Mouse (Mus musculus) frontal cortex, postnatal 14 days (tissue): ENCODE data around the gene Otof.

Experiments
- DNase-seq, 2 experiments: peaks; one replicate each; pipeline ENCODE4 v3.0.0; 2022; ENCODE audit warnings: low spot score in 2 of 2

Otof gene

DNA sequence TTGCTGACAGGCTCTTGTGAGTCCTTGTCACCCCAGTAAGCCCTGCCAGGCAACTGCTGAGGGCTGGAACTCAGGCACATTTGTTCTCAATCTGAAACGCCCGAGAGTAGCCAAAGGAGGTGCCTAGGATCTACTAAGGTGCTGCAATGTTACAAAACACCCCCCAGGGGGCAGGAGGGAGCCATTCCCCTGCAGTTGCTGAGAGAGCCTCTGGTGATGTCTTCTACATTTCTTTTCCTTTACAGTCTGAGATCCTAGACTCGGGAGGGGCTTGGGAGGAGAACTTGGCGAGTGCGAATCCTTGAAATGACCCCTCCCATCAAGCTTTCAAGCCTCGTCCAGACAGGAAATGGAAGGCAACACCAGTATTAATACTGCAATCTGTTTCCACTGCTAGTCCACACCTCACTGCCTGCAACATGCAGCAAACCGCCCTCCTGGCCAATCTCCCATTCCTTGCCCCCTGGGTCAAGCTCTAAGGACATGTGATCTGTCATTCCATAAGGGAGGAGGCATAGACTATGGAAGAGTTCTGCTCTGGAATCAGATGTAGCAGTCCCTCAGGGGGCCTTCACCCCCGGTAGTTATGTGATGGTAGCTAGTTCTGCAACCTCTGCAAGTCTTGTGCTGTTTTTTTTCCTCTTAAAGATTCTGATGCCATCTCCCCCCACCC, 38.0 kb downstream of the Otof start:
- peak in 1 of 2 experiments; percentile 53 for DNase-seq

DNA sequence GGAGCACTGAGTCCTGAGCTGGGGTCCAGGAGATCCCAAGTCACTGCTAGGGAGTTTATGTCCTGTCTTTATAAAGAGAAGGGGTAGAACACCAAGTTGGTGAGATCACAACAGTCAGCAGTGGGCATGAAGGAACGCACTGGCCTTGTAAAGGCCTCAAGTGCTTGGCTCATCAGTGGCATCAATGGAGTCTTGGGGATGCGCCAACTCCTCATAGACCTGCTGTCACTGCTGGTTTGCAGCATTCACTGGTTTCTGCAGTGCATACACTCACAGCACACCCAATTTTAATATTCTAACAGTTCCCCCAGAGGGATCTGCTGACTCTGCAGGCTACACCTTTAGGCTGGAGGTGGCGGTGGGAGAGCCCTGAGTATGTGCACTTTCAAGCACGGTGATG, 38.6 kb downstream of the Otof start:
- DNase-seq = no peak

DNA sequence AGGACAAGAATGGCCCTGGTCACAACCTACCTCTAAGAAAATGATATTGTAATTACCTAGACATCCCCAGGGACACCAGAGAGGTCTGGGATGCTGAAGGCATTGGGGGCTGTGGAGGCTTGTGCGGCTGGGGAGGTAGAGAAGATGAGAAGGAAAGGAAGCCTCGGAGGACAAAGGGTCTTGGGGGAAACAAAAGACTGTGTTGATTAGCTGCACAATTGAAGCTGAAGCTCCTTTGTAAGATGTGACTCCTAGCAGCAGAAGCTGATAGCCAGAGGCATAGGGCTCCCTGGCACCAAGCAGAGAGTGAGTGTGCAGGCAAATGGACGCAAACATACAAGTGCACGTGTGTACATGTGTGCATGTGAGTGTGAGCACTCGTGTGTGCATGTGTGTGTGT, 45.1 kb downstream of the Otof start:
- no peak for DNase-seq

DNA sequence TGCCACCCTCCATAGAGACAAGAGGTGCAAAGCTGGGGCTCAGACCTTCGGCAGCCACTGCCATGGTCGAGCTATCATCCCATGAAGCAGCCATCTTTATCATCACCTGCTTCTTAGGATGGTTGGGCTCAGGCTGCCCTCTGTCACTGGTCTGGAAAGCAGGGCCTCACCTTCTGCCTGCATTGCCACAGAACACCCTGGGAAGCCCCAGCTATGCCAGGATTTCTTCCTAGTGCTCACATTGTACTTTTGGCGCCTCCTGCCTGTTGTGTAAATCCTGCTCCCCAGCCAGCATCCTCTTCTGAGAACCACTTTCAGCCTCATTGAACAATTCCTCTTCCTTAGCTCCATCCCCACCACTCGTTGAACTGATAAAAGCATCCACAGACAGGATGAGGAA, 45.9 kb downstream of the Otof start:
- DNase-seq = no peak

DNA sequence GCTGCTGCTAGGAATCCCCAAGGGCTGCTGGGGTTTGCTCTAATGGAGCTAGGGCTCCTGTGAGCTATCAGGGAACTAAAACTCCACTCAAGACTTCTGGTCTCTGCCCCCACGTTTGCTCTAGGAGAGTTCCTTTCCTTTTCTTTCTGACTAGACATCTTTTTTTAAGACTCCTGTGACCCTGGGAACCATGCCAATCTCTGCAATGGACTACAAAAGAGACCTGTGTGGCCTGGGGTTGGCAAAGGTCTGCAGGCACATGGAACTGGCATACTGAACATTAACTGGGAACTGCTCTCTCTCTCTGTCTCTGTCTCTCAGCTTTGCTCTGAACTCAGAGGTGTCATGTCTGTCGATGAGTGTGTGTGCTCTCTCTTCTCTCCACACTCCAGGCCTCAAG, 46.4 kb downstream of the Otof start:
- DNase-seq = no peak

DNA sequence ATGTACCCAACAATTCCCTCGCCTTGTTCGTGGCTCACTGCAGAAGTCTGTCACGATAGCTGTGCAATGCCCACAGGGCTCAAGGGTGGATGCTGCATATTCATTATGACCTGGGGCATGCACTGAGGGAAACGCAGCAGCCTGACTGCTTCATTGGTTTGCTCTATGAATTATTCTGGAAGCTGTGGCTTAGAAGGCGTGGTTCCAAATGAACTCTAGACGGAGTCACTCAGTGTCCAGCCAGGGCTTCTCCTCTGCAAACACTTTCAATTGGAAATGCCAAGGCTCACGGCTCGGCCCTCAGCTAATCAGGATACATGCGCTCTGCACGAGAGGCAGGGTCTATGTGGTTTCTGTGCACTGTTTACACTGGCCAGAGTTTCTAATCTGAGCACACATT, 50.2 kb downstream of the Otof start:
- DNase-seq = no peak

DNA sequence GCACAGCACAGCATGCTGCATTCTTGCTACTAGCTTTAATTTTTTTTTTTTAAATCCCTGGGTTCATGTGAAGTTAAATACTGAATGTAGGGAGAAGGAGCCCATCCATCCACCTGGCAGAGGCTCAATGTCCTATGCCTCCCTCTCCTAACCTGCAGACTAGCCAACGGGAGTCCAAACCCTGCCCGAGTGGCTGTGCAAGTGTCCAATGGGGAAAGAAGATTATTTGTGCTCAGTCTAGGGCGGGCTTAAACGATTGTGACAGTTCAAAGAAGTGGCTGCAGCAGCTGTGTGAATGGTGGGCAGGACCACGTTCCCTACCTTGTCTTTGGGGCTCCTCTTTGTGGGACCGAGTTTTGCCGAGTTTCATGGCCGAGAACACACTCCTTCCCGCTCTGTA, 54.9 kb downstream of the Otof start:
- peak in 1 of 2 experiments; percentile 12 for DNase-seq

DNA sequence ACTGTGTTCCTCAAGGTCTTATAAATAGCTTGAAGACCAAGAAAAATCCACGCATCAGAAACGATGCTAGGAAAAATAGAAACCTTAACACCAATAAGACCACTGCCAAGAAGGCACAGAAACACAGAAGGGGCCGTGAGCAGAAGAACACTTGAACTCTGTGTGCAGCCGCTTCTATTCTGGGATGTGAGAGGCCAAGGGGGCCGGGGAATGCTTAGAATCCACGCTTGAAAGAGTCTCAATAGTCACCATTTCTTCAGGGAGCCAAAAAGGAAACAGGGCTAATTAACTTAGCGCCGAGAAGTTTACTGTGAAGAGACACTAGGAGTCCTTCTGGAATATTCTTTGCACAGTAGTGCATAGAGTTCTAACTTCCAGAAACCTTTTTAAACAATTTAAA, 60.6 kb downstream of the Otof start:
- DNase-seq = no peak

DNA sequence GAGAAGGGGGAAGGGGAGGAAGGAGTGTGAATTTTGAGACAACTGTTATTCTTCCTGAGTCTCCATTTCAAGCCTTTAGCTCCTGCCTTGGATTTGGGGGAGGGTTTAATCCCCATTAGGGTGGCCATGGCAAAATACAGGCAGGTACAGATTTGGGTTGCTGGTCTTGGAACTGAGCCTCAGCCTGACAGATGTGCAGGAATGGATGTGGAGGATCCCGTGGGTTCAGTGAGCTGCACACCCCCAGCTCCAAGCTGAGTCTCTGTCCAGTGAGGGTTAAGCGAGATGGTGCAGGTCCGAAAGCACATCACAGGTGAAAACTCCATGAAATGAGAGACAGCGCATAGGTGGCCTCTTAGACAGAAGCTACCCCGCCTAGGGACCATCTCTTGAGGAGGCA, 61.2 kb downstream of the Otof start:
- no peak for DNase-seq

DNA sequence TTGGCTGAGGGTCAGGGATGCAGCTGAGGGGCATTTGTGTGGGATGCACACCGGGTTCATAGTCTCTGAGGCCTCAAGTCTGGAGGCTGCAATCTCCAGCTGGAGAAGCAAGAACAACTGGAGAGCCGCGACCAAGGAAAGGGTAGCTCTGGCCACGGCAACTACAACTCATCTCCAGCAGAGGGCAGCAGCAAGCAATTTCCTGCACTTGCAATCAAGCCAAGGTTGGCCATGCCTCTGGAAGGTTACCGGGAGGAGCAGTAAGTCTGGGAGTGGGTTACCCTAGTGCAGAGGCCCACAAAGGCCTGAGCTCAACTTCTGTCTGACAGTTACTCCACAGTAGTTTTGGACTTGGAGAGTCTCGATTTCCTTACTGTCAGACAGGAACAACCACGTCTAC, 70.3 kb downstream of the Otof start:
- peak; percentile 30 to 66 for DNase-seq

DNA sequence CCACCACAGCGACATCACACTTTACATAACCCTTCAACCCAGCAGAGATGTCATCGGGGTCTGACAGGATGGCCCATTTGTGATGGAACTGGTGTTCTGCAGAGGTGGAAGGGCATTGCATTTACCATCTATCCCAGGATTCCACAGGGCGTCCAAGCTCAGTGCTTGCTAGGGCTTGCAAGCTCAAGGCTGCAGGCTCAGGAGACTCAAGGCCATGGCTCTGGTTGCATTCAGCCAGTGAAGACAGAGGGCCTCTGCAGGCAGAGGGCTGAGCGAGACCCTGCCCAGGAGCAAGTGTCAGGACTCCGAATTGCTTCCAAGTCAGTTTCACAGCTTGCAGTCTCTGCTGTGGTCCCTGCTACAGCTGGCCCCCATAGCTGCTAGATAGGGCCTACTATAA, 71.9 kb downstream of the Otof start:
- no peak for DNase-seq

DNA sequence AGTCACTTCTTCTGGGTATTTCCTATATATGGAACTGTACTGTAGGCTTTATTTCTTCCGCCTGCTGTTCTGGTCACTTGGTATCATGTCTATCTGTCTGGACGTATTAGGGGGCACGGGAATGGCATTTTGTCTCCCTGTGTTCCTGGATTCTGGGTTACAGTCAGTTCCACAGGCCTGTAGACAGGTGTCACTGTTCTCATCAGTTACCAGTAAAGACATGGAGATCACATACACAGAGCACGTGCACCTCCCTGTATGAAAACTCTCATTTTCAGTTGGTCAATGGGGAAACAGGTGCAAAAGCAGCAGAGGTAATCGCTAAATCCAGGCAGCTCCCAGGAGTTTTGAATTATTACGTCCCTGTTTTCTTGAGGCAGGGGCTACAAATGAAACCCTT, 74.0 kb downstream of the Otof start:
- no peak for DNase-seq

DNA sequence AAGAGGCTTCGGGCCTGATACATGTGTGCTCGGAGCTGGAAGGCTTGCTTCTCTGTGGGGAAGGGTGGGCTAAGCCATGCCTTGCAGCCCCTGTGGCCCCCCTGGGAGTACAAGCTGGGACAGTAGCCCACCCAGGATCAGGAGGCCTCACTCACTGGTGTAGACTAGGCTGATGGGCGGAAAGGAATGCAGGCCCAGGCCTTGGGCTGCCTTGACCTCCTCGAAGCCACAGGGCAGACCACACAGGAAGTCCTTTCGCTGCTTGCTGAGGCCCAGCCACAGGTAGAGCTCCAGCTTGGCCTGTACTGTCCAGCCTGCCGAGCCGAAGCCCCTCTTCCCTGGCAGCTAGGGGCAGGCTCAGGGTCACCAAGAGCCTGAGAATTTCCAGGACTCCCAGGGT, 78.9 kb downstream of the Otof start:
- no peak for DNase-seq

DNA sequence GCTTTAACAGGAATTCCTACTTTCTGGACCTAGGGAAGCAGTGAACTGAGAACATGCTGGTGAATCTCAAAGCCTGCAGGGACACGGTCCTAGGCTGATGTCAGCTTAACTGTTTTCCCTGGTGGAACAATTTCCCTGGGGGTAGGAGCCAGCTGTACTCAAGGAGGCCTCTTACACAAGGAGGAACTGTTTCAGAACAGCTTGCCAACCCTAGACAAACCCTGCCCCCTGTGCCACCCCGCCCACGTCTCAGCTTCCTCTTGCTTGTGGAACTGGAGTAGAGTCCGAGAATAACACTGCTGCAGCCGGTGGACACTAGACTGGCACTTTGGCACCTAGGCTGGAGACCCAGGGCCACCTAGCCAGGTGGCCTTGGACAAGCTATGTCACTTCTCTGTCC, 92.3 kb downstream of the Otof start:
- DNase-seq = peak; percentile 36 to 40

DNA sequence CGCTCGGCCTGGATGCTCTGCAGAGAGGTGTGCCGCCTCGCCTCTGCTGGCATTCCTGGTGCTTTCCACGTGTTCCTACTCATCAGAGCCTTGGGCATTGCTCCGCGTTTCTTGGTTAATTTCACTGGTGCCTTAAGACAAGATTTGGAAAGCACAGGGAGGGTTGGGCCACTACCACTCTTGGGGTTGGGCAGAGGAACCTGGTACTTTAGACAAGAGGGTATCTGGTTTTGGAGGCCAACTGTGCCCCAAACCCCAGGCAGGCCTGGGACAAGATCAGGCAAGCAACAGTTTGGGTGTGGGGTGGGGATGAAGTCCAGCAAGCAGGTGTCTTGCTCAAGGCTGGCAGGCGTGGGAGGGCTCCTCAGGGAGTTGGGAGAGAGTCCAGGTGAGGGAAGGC, 94.3 kb downstream of the Otof start:
- DNase-seq = no peak

DNA sequence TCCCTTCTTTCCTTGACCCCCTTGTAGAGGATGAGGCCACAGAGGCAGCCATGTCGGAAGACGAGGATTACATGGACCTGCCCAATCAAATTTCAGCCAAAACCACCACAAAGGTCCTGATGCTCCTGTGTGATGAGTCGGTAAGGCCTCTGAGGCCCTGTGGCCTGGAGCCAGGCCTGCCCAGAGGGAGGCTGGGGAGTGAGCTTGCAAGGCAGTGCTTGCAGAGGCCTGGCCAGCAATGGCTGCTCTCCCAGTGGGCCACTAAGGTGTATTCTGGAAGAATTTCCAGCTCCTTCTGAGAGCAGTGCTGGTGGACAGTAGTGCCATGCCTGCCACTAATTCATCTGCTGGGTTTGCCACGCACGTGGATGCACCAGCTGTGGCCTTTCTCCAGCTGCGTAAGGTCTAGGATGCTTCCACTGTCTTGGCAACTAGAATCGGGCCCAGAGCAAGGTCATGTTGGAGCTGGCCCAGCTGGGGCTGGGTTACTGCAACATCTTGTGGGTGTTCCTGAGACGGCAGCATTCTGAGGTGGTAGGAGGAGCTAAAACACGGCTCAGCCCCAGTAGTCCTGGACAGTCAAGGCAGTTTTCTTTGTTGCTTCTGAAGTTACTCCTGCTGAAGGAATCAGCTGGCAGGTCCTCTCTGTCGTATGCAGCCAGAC, 103.2 kb downstream of the Otof start:
- no peak for DNase-seq

DNA sequence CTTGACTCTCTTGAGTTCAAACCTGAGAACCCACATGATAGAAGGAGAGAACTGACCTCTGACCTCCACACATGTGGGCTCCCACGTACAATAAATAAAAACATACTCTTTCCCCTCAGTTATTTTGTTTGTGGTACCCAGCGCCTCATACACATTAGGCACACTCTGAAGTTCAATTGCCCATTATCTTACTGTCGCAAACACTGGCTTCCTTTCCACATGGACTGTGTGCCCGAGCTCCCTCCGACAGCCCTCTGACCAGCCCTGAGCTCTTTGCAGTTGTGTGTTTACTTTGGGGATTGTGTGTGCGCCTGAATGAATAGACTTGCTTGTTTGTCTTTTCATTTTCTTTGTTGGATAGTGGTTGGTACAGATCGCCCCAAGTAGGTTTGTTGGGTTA, 105.1 kb downstream of the Otof start:
- no peak for DNase-seq

DNA sequence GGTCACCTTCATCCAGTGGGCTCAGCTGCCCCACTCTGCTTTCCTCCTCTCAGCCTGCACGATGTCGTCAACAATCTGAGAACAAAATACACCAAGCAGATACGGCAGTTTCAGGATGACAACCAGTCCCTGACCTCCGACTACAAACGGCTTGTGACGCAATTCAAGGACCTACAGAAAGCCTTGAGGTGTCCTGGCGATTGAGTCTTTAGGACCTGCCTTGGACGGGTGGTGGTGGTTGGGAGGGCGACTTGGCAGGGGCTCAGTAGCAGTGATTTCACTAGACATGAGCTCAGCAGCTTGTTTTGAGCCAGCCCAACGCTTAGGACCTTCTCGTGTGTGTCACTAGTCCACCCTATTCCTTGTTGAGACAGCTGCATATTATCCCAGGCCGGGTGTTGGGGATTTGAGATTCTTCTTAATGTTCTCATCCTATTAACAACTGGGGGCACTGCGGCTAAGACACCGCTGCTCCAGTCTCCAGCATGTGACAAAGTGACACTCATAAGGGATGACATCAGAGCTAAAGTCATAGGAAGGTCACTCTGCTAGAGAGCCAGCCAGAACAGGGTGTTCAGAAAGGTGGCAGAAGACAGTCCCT, 106.1 kb downstream of the Otof start:
- DNase-seq = no peak

DNA sequence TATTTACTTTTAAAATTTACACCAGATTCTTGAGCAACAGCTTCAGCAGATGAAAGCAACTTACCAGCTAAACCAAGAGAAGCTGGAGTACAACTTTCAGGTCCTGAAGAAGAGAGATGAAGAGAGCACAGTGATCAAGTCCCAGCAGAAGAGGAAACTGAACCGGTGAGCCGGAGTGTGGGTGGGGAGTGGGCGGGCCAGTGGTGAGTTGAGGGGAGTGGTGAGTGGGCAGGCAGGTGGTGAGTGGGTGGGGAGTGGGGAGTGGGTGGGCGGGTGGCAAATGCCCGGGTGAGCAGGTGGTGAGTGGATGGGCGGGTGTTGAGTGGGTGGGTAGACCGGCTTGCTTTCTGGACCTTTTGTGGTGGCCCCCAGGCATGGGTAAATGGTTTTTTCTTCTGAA, 106.6 kb downstream of the Otof start:
- no peak for DNase-seq

DNA sequence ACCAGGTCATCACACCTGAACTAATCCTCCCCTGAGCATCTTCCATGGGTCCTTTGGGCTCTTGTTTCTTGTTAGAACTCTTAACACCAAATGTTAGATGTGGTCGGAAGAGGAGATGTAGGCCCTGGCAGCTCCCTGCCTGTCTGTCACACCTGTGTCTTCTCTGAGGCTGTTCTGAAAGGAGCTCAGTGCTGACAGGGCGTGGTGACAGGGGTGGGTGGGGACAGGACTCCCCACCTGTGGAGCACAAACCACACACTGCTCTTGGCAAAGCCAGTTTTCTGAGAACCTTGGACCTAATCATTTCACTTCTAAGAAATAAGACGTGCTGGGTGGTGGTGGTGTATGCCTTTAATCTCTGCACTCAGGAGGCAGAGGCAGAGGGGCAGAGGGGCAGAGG, 108.1 kb downstream of the Otof start:
- no peak for DNase-seq

DNA sequence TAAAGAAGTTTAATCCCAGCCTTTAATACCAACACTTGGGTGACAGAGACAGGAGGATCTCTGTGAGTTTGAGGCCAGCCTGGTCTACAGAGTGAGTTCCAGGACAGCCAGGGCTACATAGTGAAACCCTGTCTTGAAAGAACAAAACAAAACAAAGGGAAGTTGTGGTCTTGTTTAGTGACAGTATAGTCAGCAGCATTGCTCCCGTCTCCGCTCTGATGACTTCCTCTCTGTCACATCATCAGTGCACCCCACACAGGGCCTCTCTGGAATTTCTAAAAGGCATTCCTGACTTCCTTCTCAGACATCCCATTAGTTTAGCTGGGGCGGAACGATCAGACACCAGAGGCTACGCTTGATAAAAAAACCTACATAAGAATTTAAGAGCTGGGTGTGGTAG, 117.8 kb downstream of the Otof start:
- no peak for DNase-seq

DNA sequence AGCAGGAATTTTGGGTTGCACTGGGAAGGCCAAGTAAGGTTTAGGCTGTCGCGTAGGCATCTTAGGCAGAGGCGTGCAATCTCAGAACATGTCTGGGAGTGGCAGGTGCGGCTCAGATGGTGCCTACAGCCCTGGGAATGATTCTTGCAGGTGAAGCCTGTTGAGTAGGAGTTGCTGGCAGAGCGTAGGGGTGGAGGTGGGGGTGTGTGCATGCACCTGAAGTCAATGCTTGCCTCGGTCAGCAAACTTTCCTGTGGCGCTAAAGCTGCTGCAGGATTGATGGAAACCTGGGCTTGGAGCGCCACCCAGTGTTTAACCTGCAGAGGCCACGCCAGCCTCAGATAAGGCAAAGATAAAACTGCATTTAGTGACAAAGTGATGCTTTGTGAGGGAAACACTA, 118.6 kb downstream of the Otof start:
- peak; percentile 41 to 54 for DNase-seq

DNA sequence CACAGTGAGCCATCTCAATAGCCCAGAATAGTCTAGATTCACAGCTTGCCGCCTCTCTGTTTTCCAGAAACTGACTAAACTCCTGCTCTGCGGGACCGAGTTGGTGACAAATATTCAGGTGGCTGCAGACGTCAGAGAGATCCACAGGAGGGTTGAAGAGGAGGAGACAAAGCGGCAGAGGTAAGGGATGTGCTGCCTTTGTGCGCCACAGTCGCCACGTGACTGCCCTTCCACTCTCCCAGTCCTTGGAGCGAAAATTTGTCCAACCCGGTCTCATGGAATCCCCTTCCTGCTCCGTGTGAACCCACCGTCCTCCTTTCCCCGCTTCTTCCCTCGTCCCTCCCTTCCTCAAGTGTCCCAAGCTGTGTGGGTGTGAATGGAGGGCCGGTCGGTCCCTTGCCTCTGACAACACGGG, 119.1 kb downstream of the Otof start:
- no peak for DNase-seq
